Mouse (Mus musculus): Measurements from ENCODE around the gene Vav3.

DNA sequence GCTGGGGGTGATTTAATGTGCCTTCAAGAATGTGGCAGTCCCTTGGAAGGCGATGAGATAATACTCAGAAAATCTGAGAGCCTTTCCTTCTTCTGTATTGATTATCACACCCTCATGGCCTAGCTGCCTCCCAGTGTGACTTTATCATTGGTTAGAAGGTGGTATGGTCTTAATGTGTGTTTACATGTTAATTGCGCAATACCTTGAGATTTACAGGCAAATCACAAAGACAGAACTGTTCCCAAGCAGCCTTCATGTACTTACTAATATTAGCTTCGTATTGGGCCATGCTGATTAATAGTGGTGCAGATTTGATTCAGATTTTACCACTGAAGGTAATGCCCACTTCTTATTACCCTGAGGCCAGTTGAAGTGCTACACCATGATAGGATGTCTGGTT lies 381.3 kb downstream of the Vav3 start:
- no peak for TF ChIP-seq CTCF (IDR thresholded peaks at IDR 0.05; ENCODE audit: extremely low read depth, insufficient read depth, low read length)
- no peak for TF ChIP-seq POLR2A (IDR thresholded peaks at IDR 0.05; ENCODE audit: extremely low read depth, insufficient read depth, low read length)

All from cortical plate, adult 2 months (tissue).